Mouse (Mus musculus) thymus, postnatal 25 days (tissue): Measurements from ENCODE around the gene Lcmt2.
"Not testable (repeated sequence)": the region's sequence is repeated elsewhere in the genome, so short reads cannot be mapped to it uniquely, and the experiment has no call there.

Source experiments
- DNase-seq: peaks from one replicate; pipeline ENCODE4 v3.0.0; 2022

Gene Lcmt2

GRCm38 (mm10) chr2:121140018-121140882 lies at the start of gene Lcmt2, which contains the start of gene Adal:
Lcmt2 (minus strand) TSS chr2:121140653.
Adal (plus strand) TSS chr2:121140428.
- DNase-seq = peak; percentile 91

GRCm38 (mm10) chr2:121188530-121188929 lies 48.1 kb upstream of the Lcmt2 start:
- DNase-seq = no peak

DNA sequence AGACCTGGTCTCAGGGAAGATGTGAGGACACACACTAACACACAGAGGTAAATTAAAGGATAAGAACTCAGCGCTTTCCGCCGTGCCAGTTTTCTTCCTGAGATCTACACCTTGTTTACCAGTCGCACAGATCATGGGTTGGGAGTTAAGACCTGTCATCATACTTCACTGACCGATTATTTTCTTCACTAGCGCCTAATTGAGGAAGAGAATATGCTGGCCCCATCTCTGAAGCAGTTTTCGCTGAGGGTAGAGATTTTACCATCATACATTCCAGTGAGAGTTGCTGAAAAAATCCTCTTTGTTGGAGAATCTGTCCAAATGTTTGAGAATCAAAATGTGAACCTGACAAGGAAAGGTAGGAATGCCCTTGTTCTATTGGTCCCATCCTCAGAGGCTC lies 43.7 kb upstream of the Lcmt2 start:
- no peak for DNase-seq

DNA sequence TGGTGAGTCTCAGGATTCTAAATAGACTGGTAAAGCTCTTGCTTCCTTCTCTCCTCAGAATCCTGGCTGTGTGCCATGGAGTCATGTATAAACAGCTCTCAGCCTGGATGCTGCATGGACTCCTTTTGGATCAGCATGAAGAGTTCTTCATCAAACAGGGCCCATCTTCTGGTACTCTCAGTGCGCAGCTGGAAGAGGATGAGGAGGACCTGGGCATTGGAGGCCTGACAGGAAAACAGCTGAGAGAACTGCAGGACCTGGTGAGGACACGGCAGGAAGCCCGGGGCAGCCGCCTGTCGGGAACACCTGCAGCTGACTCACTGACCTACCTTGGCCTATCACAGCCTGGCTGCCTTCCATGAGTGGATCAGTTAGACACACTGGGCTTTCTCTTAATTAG lies 43.0 kb upstream of the Lcmt2 start:
- DNase-seq = no peak

GRCm38 (mm10) chr2:121178828-121179479 lies 38.5 kb upstream of the Lcmt2 start:
- DNase-seq = no peak

DNA sequence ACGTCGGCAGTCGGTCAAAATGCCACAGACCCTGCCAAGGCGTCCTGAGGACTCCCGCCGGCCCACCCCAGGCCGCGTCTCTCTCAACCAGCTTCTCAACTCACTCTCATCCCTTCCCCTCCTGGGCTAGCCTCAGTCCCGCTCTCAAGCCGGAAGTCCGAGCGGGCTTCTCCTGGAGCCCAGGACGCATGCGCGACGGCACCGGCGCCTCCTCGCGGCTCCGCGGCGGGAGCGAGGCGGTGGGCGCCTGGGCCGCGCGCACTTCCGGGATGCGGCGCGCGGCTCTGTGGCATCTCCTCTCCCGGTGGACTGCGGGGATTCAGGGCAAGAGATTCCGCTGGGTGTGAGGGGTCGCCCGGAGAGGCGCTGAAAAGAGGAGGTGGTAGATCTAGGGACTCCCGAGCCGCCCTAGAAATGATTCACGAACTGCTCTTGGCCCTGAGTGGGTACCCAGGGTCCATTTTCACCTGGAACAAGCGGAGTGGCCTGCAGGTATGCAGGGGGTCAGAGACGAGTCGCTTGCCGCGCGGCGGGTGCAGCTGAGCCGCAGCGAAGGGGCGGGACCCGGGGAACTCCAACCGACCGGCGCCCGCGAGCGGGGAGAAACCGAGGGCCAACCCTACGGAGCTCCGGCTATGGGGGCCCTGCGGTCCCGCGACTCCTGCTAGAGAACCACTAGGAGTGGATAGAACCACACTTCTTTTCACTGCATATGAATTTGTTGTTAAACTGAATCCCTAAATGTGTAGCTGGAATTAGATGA lies 30.7 kb upstream of the Lcmt2 start, which contains the start of gene Zscan29:
TSS of gene Zscan29 (minus strand) at position 146 of the 763 bp plus-strand sequence.
- DNase-seq = peak; percentile 92

- DNase-seq = peak; percentile 59
Observed at GRCm38 (mm10) chr2:121170481-121170971, 30.1 kb upstream of the Lcmt2 start, which contains the start of gene Tubgcp4. Tubgcp4 (plus strand) TSS chr2:121170654.

GRCm38 (mm10) chr2:121169902-121170301 lies 29.4 kb upstream of the Lcmt2 start:
- peak; percentile 30 for DNase-seq

DNA sequence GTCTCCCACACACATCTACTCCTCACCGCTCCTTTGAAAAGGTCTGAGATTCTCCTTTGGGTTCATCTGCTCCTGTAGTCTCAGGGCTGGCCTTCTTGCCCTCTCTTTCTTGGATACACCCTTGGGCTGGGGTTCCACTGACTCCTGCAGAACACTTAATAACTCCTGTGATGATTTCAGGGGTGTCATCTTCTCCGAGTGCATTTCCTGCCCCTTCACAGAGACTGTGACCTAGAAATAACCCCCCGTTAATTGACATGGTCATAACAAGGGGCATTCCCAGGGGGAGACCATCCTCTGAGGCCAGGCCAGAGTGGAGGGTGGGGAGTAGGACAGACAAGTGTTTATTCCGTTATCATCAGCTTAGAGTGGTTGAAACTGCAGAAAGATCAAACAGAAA lies 28.7 kb upstream of the Lcmt2 start:
- no peak for DNase-seq

DNA sequence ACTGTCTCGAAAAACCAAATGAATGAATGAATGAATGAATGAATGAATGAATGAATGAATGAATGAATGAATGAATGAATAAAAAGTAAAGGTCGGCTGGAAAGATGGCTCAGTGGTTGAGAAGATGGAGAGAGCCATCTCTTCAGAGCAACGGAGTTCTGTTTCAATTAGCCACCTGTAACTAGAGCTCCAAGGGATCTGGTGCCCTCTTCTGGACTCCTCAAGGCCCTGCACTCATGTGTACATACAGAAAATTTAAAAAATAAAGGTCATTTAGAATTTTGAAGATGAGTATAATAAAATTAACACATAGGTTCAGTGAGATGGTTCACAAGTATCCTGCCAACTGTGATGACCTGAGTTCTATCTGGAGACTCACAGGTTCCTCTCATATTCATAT lies 12.6 kb upstream of the Lcmt2 start:
- DNase-seq = no peak

DNA sequence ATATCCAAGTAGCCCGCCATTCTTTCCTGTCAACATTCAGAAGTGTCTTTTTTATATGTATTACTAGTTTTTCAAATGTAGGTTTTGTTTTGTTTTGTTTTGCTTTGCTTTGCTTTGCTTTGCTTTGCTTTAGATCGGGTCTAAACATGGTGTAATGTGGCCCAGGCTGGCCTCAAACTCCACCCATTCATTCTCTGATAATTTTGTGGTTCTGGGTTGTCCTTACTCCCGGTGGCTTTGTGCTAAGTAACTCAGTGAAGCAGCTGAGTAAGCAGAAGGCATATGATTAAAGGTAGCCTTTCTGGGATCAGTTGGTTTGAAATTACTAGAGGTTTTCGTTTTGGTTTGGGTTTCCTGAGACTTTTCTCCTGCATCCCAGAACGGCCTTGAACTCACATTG lies 9.2 kb upstream of the Lcmt2 start:
- no peak for DNase-seq

GRCm38 (mm10) chr2:121142415-121142814 lies 2.0 kb upstream of the Lcmt2 start:
- DNase-seq = no peak

GRCm38 (mm10) chr2:121141216-121142035 lies 973 bp upstream of the Lcmt2 start:
- no peak for DNase-seq

DNA sequence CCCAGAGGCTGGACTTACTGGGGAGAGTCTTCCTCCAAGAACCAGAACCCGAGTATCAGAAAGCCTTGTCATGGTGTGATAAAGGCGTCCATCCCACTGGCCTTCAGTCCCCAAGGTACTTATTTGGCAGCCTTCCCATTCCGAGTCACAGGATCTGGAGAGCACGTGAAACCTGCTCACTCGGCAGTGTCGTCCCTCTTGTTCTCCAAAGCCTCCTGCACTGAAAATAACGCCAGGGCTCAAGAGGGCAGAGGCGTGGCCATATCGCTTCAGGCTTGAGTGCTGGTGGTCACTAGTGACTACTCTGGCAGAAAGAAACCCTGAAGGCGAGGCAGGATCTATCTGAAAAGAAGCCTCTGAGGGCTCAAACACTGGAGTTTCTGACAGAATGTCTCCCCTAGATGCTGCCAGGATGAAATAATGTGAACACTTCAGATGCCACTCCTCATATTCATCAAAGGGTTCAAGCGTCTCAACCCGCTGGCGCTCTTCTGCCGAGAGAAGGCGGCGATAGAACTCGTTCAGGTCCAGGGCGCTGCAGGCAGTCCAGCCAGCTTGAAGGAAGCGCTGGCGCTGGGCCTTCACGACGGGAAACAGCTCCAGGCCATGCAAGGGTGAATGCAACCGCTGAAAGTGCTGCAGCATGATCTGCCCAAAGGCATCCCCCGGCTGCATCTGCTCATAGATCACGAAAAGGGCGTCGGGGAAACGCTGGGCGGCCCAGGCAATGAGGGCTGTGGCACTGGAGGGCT lies 1.0 kb downstream of the Lcmt2 start:
- no peak for DNase-seq

- no peak for DNase-seq
Observed at GRCm38 (mm10) chr2:121137371-121137770, 3.1 kb downstream of the Lcmt2 start.

GRCm38 (mm10) chr2:121132822-121133221 lies 7.6 kb downstream of the Lcmt2 start:
- no peak for DNase-seq

GRCm38 (mm10) chr2:121128865-121129620 lies 11.4 kb downstream of the Lcmt2 start:
- DNase-seq = no peak

DNA sequence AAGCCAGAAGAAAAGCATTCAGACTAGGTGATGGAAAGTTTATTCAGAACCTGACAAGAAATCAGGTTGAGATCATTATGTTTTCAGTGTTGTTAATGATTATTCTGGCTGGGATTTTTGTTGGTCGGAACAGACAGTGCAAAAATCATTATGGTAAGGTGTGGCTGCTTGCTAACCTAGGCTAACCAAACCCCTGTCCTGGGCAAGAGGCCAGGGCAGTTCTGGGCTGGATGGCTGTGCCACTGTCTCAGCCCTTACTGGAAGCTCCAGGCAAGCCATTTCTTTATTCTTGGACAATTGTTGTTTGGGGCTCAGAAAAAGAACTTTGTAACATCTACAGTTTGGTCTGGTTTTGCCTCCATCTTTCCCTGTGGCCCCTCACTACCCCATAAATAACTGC lies 12.9 kb downstream of the Lcmt2 start:
- DNase-seq = no peak

GRCm38 (mm10) chr2:121126302-121126701 lies 14.2 kb downstream of the Lcmt2 start:
- DNase-seq = not testable (repeated sequence)

GRCm38 (mm10) chr2:121119260-121119659 lies 21.2 kb downstream of the Lcmt2 start:
- no peak for DNase-seq

GRCm38 (mm10) chr2:121115418-121115817 lies 25.0 kb downstream of the Lcmt2 start:
- DNase-seq = no peak
